Mouse (Mus musculus) midbrain, embryonic 11.5 days (tissue): ENCODE results near the gene Sry. TPM values are rescaled to one million over a fixed set of nuclear protein-coding genes. Genes with fewer than 3 reads are reported as not detected.

Experiments
- ATAC-seq: fragments of 200-750 bp; cut with Nextera tagmentation; 2 replicates; pipeline ENCODE4 v1.8.0; 2017; ENCODE audit warnings: moderate TSS enrichment, moderate library complexity; ENCODE audit not compliant: low FRiP score
- DNase-seq: peaks from one replicate; pipeline ENCODE4 v3.0.0; 2015; ENCODE audit warnings: low spot score; ENCODE audit errors: missing footprints
- H3K27ac ChIP-seq: fragments of 300-500 bp; sonication (generic); 2 replicates; pipeline ENCODE4 v1.5.1; 2014; ENCODE audit warnings: low read depth, low read length
- H3K27me3 ChIP-seq: fragments of 300-500 bp; sonication (generic); 2 replicates; pipeline ENCODE4 v1.6.1; 2014; ENCODE audit warnings: mild to moderate bottlenecking, low read length, moderate library complexity, mixed read lengths; ENCODE audit not compliant: control insufficient read depth, insufficient read depth
- H3K36me3 ChIP-seq: fragments of 300-500 bp; sonication (generic); 2 replicates; pipeline ENCODE4 v1.6.1; 2014; ENCODE audit warnings: mild to moderate bottlenecking, low read length, moderate library complexity, mixed read lengths; ENCODE audit not compliant: control insufficient read depth, insufficient read depth
- H3K4me1 ChIP-seq: fragments of 300-500 bp; sonication (generic); 2 replicates; pipeline ENCODE4 v1.6.1; 2014; ENCODE audit warnings: low read length; ENCODE audit not compliant: control insufficient read depth, insufficient read depth
- H3K4me2 ChIP-seq: fragments of 300-500 bp; sonication (generic); 2 replicates; pipeline ENCODE4 v1.6.1; 2014; ENCODE audit warnings: mild to moderate bottlenecking, moderate library complexity
- H3K4me3 ChIP-seq: fragments of 300-500 bp; sonication (generic); 2 replicates; pipeline ENCODE4 v1.5.1; 2014; ENCODE audit warnings: low read depth, low read length
- H3K9ac ChIP-seq: fragments of 300-500 bp; sonication (generic); 2 replicates; pipeline ENCODE4 v1.6.1; 2014; ENCODE audit warnings: low read length
- H3K9me3 ChIP-seq: fragments of 300-500 bp; sonication (generic); 2 replicates; pipeline ENCODE4 v1.6.1; 2016; ENCODE audit warnings: low read length; ENCODE audit not compliant: control insufficient read depth
- WGBS: fragments of 180-500 bp; shearing (Covaris S2); extraction: QIAGEN DNeasy Blood & Tissue Kit; methylation state at CpG from one replicate; pipeline ENCODE4 v1.1.7; 2014; 5-methylcytosine and 5-hydroxymethylcytosine counted together
- polyA plus RNA-seq: library from polyadenylated mRNA; unstranded; fragments of >200 nt; fragmentation: Nextera tagmentation; extraction: Ambion mirVana; gene quantifications from 2 replicates; pipeline ENCODE4 v1.2.1, GENCODE M21; 2014

Gene Sry
- not detected in 2 replicates for polyA plus RNA-seq

- Histone ChIP-seq H3K27ac (no peak within 1 kb of the TSS), H3K36me3 (no peaks in the 10 kb centered on the region), H3K4me1 (no peaks in the 10 kb centered on the region), H3K9me3 (no peaks in the 10 kb centered on the region), H3K4me2 (no peak within 1 kb of the TSS), H3K27me3 (no peaks in the 10 kb centered on the region), H3K9ac (no peak within 1 kb of the TSS), H3K4me3 (no peak within 1 kb of the TSS)
- DNase-seq (peak; percentile 23), ATAC-seq (no peak)
- 75% methylated on average over 2 of the region's 2 CpGs for WGBS
These were observed at the start of gene Sry for GRCm38 (mm10) chrY:2663558-2663957. Gene Sry, minus strand, starts transcription at chrY:2663658.

Other genes starting within 250 kb of the Sry start
- gene H2al2c, start 64.6 kb downstream of the Sry start, polyA plus RNA-seq, result not detected in 2 replicates
- not detected in 2 replicates for gene H2al2b, start 57.0 kb upstream of the Sry start, polyA plus RNA-seq
- not detected in 2 replicates for gene Gm4064, start 132.5 kb upstream of the Sry start, polyA plus RNA-seq
- not detected in 2 replicates for gene Rbmy, start 167.0 kb upstream of the Sry start, polyA plus RNA-seq
- not detected in 2 replicates for gene Gm10256, start 167.0 kb upstream of the Sry start, polyA plus RNA-seq
- gene Gm10352, start 237.3 kb upstream of the Sry start, polyA plus RNA-seq, result not detected in 2 replicates